Mouse (Mus musculus) thymus, adult 2 months (tissue): ENCODE data around the gene Vipr2. TPM values are rescaled to one million over a fixed set of nuclear protein-coding genes. Genes with fewer than 3 reads are reported as not detected.

ENCODE experiments used
- DNase-seq: peaks from one replicate; pipeline ENCODE4 v3.0.0; 2021
- H3K27ac ChIP-seq: fragments of 200-500 bp; 2 replicates; pipeline ENCODE4 v1.5.1; 2012; ENCODE audit warnings: low read length, control low read depth; ENCODE audit not compliant: control insufficient read depth, insufficient read depth
- H3K27me3 ChIP-seq: fragments of 200-500 bp; 2 replicates; pipeline ENCODE4 v1.6.1; 2012; ENCODE audit warnings: mild to moderate bottlenecking, low read length, moderate library complexity, mixed read lengths; ENCODE audit not compliant: control insufficient read depth, insufficient read depth
- H3K36me3 ChIP-seq: fragments of 200-500 bp; 2 replicates; pipeline ENCODE4 v1.6.1; 2012; ENCODE audit warnings: mild to moderate bottlenecking, low read length, moderate library complexity; ENCODE audit not compliant: control insufficient read depth, insufficient read depth
- H3K4me1 ChIP-seq: fragments of 200-500 bp; replicated peaks from 2 replicates; pipeline ENCODE4 v1.6.1; 2012; ENCODE audit warnings: low read length; ENCODE audit not compliant: control insufficient read depth, insufficient read depth
- H3K4me3 ChIP-seq: fragments of 200-500 bp; 2 replicates; pipeline ENCODE4 v1.5.1; 2012; ENCODE audit warnings: mild to moderate bottlenecking, low read length, control low read depth, moderate library complexity; ENCODE audit not compliant: control insufficient read depth, insufficient read depth
- CTCF ChIP-seq: fragments of 200-500 bp; IDR thresholded peaks from 2 replicates; pipeline ENCODE4 v1.5.1; 2012; ENCODE audit warnings: mild to moderate bottlenecking, control low read depth, low read length, moderate library complexity, borderline replicate concordance; ENCODE audit not compliant: control insufficient read depth, poor library complexity, insufficient read depth; ENCODE audit errors: extremely low read depth
- POLR2A ChIP-seq: fragments of 200-500 bp; IDR thresholded peaks from 2 replicates; pipeline ENCODE4 v1.6.1; 2012; ENCODE audit warnings: mild to moderate bottlenecking, low read length, control low read depth, moderate library complexity; ENCODE audit not compliant: control insufficient read depth, poor library complexity, insufficient read depth; ENCODE audit errors: extremely low read depth
- WGBS: fragments of 180-500 bp; shearing (Covaris S2); methylation state at CpG from one replicate; pipeline ENCODE4 v1.1.7; 2018; 5-methylcytosine and 5-hydroxymethylcytosine counted together
- polyA plus RNA-seq: library from polyadenylated mRNA; depleted of rRNA; stranded (reverse); fragments of >200 nt; gene quantifications from 2 replicates; pipeline ENCODE4 v1.2.3, GENCODE M21; 2012

Vipr2 gene
- polyA plus RNA-seq, 1 experiment = 0.66 TPM

DNA sequence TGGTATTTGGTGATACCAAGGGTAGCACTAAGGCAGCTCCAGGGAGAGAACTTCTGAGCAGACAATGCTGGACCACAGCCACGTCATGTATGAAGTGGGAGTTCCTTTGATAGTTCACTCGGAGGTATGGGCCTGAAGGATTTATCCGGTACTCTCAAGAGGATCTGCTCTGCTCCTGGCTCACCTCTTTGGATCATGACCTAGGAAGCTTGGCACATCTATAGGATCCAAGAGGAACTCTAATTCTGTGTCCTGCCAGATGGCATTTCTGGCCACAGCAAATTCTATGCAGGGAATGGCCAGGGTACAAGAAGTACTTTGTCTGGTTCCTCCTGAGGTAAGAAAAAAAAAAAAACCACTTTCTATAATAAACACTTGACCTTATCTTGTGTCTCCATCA, 12.3 kb downstream of the Vipr2 start:
- Histone ChIP-seq H3K27me3 (no peaks in the 10 kb centered on the region), H3K4me3 (no peak overlapping the region), H3K36me3 (no peaks in the 10 kb centered on the region), H3K4me1 (no peaks in the 10 kb centered on the region), H3K27ac (no peak overlapping the region)
- TF ChIP-seq CTCF (no peak), POLR2A (no peak)
- DNase-seq = no peak
- WGBS = 98% methylated on average over 3 of the region's 3 CpGs

DNA sequence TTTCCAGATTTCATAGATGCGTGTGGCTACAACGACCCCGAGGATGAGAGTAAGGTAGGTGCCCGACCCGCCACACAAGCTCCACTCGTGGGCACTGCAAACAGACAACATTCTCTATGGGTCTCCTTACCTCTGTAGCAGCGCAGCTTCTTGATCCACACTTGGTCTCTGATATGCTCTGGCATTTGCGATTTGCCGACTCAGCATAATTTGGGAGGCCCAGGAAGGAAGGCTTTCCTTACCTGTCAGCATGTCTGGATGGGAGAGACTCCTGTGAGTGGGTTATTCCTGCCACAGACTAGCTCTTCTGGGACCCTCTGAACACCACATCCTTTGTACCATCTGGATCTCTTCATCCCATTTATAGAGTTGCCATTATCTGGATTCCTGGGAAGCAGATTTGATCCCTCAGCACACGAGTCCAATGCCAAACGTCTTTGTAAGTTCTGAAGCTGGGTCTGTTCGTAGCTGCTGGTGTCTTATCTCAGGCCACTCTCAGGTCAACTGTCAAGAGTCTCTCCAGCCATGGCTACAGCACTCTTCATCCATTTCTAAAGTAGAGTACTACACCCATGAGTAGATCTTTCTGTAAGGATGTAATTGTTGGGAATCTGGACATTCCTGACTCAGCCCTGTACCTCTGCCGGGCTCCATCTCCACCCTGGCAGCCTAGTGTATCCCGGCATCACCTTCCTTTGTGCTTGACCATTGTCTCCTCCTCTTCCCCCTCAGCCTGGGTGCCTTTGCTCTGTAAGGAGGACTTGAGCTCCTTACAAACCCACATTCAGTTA, 17.4 kb downstream of the Vipr2 start:
- Histone ChIP-seq H3K36me3 (no peaks in the 10 kb centered on the region), H3K27ac (no peak overlapping the region), H3K4me3 (no peak overlapping the region), H3K27me3 (no peaks in the 10 kb centered on the region), H3K4me1 (no peaks in the 10 kb centered on the region)
- no peak for DNase-seq
- TF ChIP-seq CTCF = no peak
- no peak for TF ChIP-seq POLR2A
- WGBS = 95% methylated on average over 14 of the region's 14 CpGs

DNA sequence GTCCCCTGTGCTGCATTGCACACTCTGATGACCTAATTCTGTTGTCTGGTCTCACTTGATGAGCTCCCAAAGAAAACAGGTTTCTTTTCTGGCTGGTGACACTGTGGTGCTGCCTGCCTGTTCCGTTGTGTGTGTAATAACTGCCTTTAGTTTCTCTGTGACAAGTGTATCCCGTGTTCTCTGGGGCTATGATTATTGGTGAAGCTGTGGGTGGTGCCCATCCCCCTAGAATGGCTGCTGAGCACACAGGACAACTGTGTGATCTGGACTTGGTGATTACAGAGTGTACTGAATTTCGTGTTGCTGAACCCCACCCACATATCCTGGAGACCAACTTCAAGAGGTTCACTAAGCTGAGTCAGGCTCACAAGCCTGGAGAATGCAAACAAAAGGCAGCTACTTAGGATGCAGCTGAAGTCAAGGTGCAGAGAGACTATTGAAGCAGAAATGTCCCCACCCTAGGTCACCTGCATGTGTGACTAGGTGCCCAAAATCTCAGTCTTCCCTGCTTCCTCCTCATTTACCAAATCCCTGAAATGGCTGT, 18.9 kb downstream of the Vipr2 start:
- TF ChIP-seq CTCF = no peak
- no peak for TF ChIP-seq POLR2A
- Histone ChIP-seq H3K36me3 (no peaks in the 10 kb centered on the region), H3K4me3 (no peak overlapping the region), H3K27me3 (no peaks in the 10 kb centered on the region), H3K4me1 (no peaks in the 10 kb centered on the region), H3K27ac (no peak overlapping the region)
- WGBS = 85% methylated on average over 3 of the region's 3 CpGs
- DNase-seq = no peak

DNA sequence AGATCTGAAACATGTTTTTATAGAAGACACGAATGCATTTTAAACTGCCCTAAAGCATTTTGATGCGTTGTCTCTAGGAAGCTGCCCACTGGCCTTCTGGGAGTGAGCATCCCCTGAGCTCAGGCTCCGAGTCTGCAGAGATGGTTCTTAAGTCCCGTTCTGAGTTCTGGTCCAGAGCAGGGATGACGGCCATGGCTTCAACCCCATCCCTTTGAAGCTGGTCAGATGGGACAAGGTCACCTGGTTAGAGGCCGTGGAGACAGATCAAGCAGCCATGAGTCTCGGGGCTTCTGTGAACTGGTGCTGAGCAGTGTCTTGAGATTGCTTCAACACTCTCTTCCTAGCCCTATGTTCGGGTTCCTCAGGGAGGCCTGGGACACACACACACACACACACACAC, 19.6 kb downstream of the Vipr2 start:
- H3K27ac ChIP-seq = no peak overlapping the region
- H3K4me1 ChIP-seq = no peaks in the 10 kb centered on the region
- TF ChIP-seq CTCF = no peak
- no peak for TF ChIP-seq POLR2A
- DNase-seq = no peak
- no peaks in the 10 kb centered on the region for H3K27me3 ChIP-seq
- no peak overlapping the region for H3K4me3 ChIP-seq
- 96% methylated on average over 8 of the region's 8 CpGs for WGBS
- H3K36me3 ChIP-seq = no peaks in the 10 kb centered on the region

DNA sequence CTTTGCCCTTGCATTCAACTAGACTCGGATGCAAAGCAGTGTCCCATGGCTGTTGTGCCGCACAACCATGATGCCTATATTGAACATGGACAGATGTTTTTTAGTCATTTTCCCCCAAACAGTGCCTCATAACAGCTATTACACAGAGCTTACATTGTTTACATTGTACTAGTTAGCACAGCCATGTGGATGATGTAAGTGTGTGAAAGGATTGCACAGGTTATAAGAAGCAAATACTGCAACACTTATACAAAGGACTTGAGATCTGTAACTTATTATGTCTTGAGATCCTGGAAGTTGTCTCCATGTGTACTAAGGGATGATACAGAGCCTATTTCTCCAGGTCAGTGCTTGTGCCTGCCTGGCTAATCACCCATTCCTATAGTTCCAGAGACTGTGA, 24.4 kb downstream of the Vipr2 start:
- H3K4me3 ChIP-seq = no peak overlapping the region

GRCm38 (mm10) chr12:116109451-116110353, 32.2 kb downstream of the Vipr2 start:
- WGBS = 87% methylated on average over 9 of the region's 9 CpGs
- H3K27me3 ChIP-seq = no peaks in the 10 kb centered on the region
- TF ChIP-seq CTCF (no peak), POLR2A (no peak)
- no peaks in the 10 kb centered on the region for H3K4me1 ChIP-seq
- no peak overlapping the region for H3K4me3 ChIP-seq
- no peak overlapping the region for H3K27ac ChIP-seq
- no peaks in the 10 kb centered on the region for H3K36me3 ChIP-seq
- no peak for DNase-seq

More for the DNA sequence above, 24.4 kb downstream of the Vipr2 start:
- H3K36me3 ChIP-seq = no peaks in the 10 kb centered on the region
- no peaks in the 10 kb centered on the region for H3K4me1 ChIP-seq
- WGBS = 98% methylated on average over 2 of the region's 2 CpGs
- TF ChIP-seq POLR2A (no peak), CTCF (no peak)
- H3K27ac ChIP-seq = no peak overlapping the region
- no peaks in the 10 kb centered on the region for H3K27me3 ChIP-seq
- DNase-seq = no peak
